Mouse (Mus musculus) lung, postnatal 0 days (tissue): ENCODE results near the gene Cd3eap. TPM values are rescaled to one million over a fixed set of nuclear protein-coding genes. Genes with fewer than 3 reads are reported as not detected.

Experiments
- ATAC-seq: fragments of 200-750 bp; cut with Nextera tagmentation; 2 replicates; pipeline ENCODE4 v1.8.0; 2017; ENCODE audit warnings: moderate library complexity
- DNase-seq: peaks from one replicate; pipeline ENCODE4 v3.0.0-alpha.2; 2016; ENCODE audit warnings: low spot score
- H3K27ac ChIP-seq: fragments of 300-500 bp; sonication (generic); 2 replicates; pipeline ENCODE4 v1.5.1; 2014; ENCODE audit warnings: antibody characterized with exemption, mild to moderate bottlenecking, low read length, mixed read lengths
- H3K27me3 ChIP-seq: fragments of 300-500 bp; sonication (generic); replicated peaks from 2 replicates; pipeline ENCODE4 v1.6.1; 2014; ENCODE audit warnings: low read length, mixed read lengths; ENCODE audit not compliant: insufficient read depth
- H3K36me3 ChIP-seq: fragments of 300-500 bp; sonication (generic); 2 replicates; pipeline ENCODE4 v1.6.1; 2014; ENCODE audit warnings: low read length, mixed read lengths; ENCODE audit not compliant: insufficient read depth
- H3K4me1 ChIP-seq: fragments of 300-500 bp; sonication (generic); 2 replicates; pipeline ENCODE4 v1.6.1; 2014; ENCODE audit warnings: antibody characterized with exemption, low read depth, low read length, mixed read lengths; ENCODE audit not compliant: insufficient read depth
- H3K4me2 ChIP-seq: fragments of 300-500 bp; sonication (generic); replicated peaks from 2 replicates; pipeline ENCODE4 v1.6.1; 2014; ENCODE audit warnings: low read depth, mild to moderate bottlenecking, low read length, moderate library complexity, mixed read lengths
- H3K4me3 ChIP-seq: fragments of 300-500 bp; sonication (generic); 2 replicates; pipeline ENCODE4 v1.5.1; 2014; ENCODE audit warnings: low read depth, low read length
- H3K9ac ChIP-seq: fragments of 300-500 bp; sonication (generic); replicated peaks from 2 replicates; pipeline ENCODE4 v1.6.1; 2014; ENCODE audit warnings: low read depth, mild to moderate bottlenecking
- H3K9me3 ChIP-seq: fragments of 300-500 bp; sonication (generic); 2 replicates; pipeline ENCODE4 v1.6.1; 2016; ENCODE audit warnings: low read length, mixed read lengths
- CTCF ChIP-seq: IDR thresholded peaks from 2 replicates; pipeline ENCODE4 v1.5.1; 2016; ENCODE audit warnings: antibody characterized with exemption, mild to moderate bottlenecking
- EP300 ChIP-seq: IDR thresholded peaks from 2 replicates; pipeline ENCODE4 v1.6.1; 2016; ENCODE audit warnings: antibody characterized with exemption, mild to moderate bottlenecking, control low read depth
- WGBS: fragments of 180-500 bp; shearing (Covaris S2); extraction: QIAGEN DNeasy Blood & Tissue Kit; methylation state at CpG from one replicate; pipeline ENCODE4 v1.1.7; 2014; 5-methylcytosine and 5-hydroxymethylcytosine counted together
- polyA plus RNA-seq: library from polyadenylated mRNA; unstranded; fragments of >200 nt; fragmentation: Nextera tagmentation; extraction: Ambion mirVana; gene quantifications from 2 replicates; pipeline ENCODE4 v1.2.1, GENCODE M21; 2015

Gene Cd3eap
- polyA plus RNA-seq, 1 experiment from 2014 or later = 7.6 TPM

GRCm38 (mm10) chr7:19344938-19345471, 14.3 kb downstream of the Cd3eap start:
- ATAC-seq (peak; percentile 94), DNase-seq (peak; percentile 98)
- WGBS = 0% methylated on average over 31 of the region's 31 CpGs
- Histone ChIP-seq H3K36me3 (peaks cover 11% of the 10 kb centered on the region), H3K27me3 (0 out of 2 replicates have a peak, but pooled peaks cover 4% of the 10 kb centered on the region), H3K4me1 (peaks cover 12% of the 10 kb centered on the region; the same call in 1 of the 2 replicates), H3K9ac (peak overlapping the region; percentile 48), H3K4me2 (peak overlapping the region; percentile 63), H3K27ac (peak overlapping the region; percentile 73), H3K9me3 (no peaks in the 10 kb centered on the region), H3K4me3 (peak overlapping the region; percentile 76)
- TF ChIP-seq CTCF (no peak), EP300 (no peak)

- Histone ChIP-seq H3K9ac (peak within 1 kb of the TSS; percentile 48), H3K4me2 (peak within 1 kb of the TSS; percentile 63), H3K27ac (peak within 1 kb of the TSS; percentile 73), H3K4me3 (peak within 1 kb of the TSS; percentile 76), H3K36me3 (peaks cover 10% of the 10 kb centered on the region), H3K9me3 (no peaks in the 10 kb centered on the region), H3K27me3 (0 out of 2 replicates have a peak, but pooled peaks cover 4% of the 10 kb centered on the region), H3K4me1 (peaks cover 12% of the 10 kb centered on the region; the same call in 1 of the 2 replicates)
- ATAC-seq (no peak), DNase-seq (no peak)
- 15% methylated on average over 12 of the region's 12 CpGs for WGBS
- TF ChIP-seq EP300 (no peak), CTCF (no peak)
These were observed 14.9 kb downstream of the Cd3eap start, which contains the start of gene Ercc1 for GRCm38 (mm10) chr7:19344237-19344847. Gene Ercc1, plus strand, starts transcription at chr7:19344778.

GRCm38 (mm10) chr7:19343210-19343808, 16.0 kb downstream of the Cd3eap start:
- no peak overlapping the region for H3K9ac ChIP-seq
- H3K27ac ChIP-seq = no peak overlapping the region
- 0 out of 2 replicates have a peak, but pooled peaks cover 4% of the 10 kb centered on the region for H3K27me3 ChIP-seq
- peaks cover under 1% of the 10 kb centered on the region; the same call in 1 of the 2 replicates for H3K36me3 ChIP-seq
- H3K9me3 ChIP-seq = no peaks in the 10 kb centered on the region
- TF ChIP-seq CTCF (peak; percentile 95), EP300 (no peak)
- WGBS = 1% methylated on average over 11 of the region's 11 CpGs
- DNase-seq (peak; percentile 85), ATAC-seq (no peak)
- H3K4me1 ChIP-seq = peaks cover 12% of the 10 kb centered on the region; the same call in 1 of the 2 replicates
- 0 out of 2 replicates have a peak overlapping the region, but pooled peaks have one; percentile 12 for H3K4me2 ChIP-seq
- no peak overlapping the region for H3K4me3 ChIP-seq

GRCm38 (mm10) chr7:19342481-19343027, 16.7 kb downstream of the Cd3eap start:
- ATAC-seq (0 out of 2 replicates have a peak, but pooled peaks have one; percentile 2), DNase-seq (peak; percentile 84)

GRCm38 (mm10) chr7:19341761-19342409, 17.4 kb downstream of the Cd3eap start:
- peak overlapping the region; percentile 54 for H3K4me2 ChIP-seq
- DNase-seq = peak; percentile 62
- 0 out of 2 replicates have a peak, but pooled peaks cover 4% of the 10 kb centered on the region for H3K27me3 ChIP-seq
- no peak for TF ChIP-seq EP300
- TF ChIP-seq CTCF = no peak
- H3K36me3 ChIP-seq = no peaks in the 10 kb centered on the region
- no peaks in the 10 kb centered on the region for H3K9me3 ChIP-seq
- ATAC-seq = peak; percentile 14; the same call in 1 of the 2 replicates
- WGBS = under 1% methylated on average over 39 of the region's 41 CpGs
- H3K9ac ChIP-seq = no peak overlapping the region
- peaks cover 12% of the 10 kb centered on the region; the same call in 1 of the 2 replicates for H3K4me1 ChIP-seq
- no peak overlapping the region for H3K27ac ChIP-seq
- peak overlapping the region; percentile 27 for H3K4me3 ChIP-seq

More at GRCm38 (mm10) chr7:19342481-19343027, 16.7 kb downstream of the Cd3eap start:
- Histone ChIP-seq H3K4me2 (peak overlapping the region; percentile 54), H3K9ac (no peak overlapping the region), H3K27ac (no peak overlapping the region), H3K36me3 (no peaks in the 10 kb centered on the region), H3K27me3 (0 out of 2 replicates have a peak, but pooled peaks cover 4% of the 10 kb centered on the region), H3K4me3 (peak overlapping the region; percentile 27), H3K9me3 (no peaks in the 10 kb centered on the region), H3K4me1 (peaks cover 12% of the 10 kb centered on the region; the same call in 1 of the 2 replicates)
- under 1% methylated on average over 27 of the region's 27 CpGs for WGBS
- TF ChIP-seq EP300 = no peak
- TF ChIP-seq CTCF = peak; percentile 98
